ENCODE assay signal across 9 mouse cellular contexts in genomic region chr16:44629296-44630275, GRCm38 (mm10).
DNase-seq lines count a peak whose midpoint lies in the region; ATAC-seq lines count a peak whose summit lies in the region.
"Had no signal": no experiment of that assay in that cellular context is flagged by ENCODE, and none has a peak within 500 bp of the region (broad histone marks: within the 10 kb centered on the region; RNA-seq: fewer than 3 reads in every experiment).

No protein-coding gene starts in this region.

- no peak overlapping the region for H3K27ac ChIP-seq in neural tube, embryonic 15.5 days (replicated peaks)

- WGBS in neural tube, embryonic 15.5 days = 39% methylated on average over 8 of the region's 8 CpGs

- DNase-seq in cerebellum, adult 8-10 months = peak; percentile 16
- no peak for DNase-seq in cerebellum, adult 11 months
- peak; percentile 53 for DNase-seq in neural tube, embryonic 10.5 days (ENCODE audit: extremely low spot score, low spot score)
- DNase-seq in kidney, postnatal 14 days = peak; percentile 59
- no peak for DNase-seq in retina, postnatal 1 day
- DNase-seq in frontal cortex, postnatal 10 days (ENCODE audit: low spot score in 2 of 2) = no peak
- DNase-seq in layer of hippocampus, adult 9-11 months = no peak
- DNase-seq: cerebellum, postnatal 36 days had no signal

- H3K4me2 ChIP-seq in neural tube, embryonic 15.5 days = no peak overlapping the region

- no peaks in the 10 kb centered on the region for H3K36me3 ChIP-seq in neural tube, embryonic 15.5 days

- H3K9me3 ChIP-seq in neural tube, embryonic 15.5 days (replicated peaks) = no peaks in the 10 kb centered on the region

- ATAC-seq in neural tube, embryonic 15.5 days (ENCODE audit: low FRiP score) = no peak; the same call in 1 of the 2 replicates

- no peak overlapping the region for H3K4me3 ChIP-seq in neural tube, embryonic 15.5 days (replicated peaks)

- no peak overlapping the region for H3K9ac ChIP-seq in neural tube, embryonic 15.5 days (replicated peaks)

- H3K4me1 ChIP-seq in neural tube, embryonic 15.5 days = peaks cover 18% of the 10 kb centered on the region

- H3K27me3 ChIP-seq in neural tube, embryonic 15.5 days (replicated peaks) = no peaks in the 10 kb centered on the region

Comparison
In these comparisons a context has a peak if more than half of its experiments do, and no peak if none do; other contexts are left out.
1. DNase-seq: peak in cerebellum, adult 8-10 months (single experiment), neural tube, embryonic 10.5 days (single experiment) and kidney, postnatal 14 days (single experiment); none in cerebellum, adult 11 months (single experiment), retina, postnatal 1 day (single experiment), frontal cortex, postnatal 10 days (0 of 2) and layer of hippocampus, adult 9-11 months (single experiment).